Mouse (Mus musculus): ENCODE measurements around the gene Pcsk6. TPM values are rescaled to one million over a fixed set of nuclear protein-coding genes. Genes with fewer than 3 reads are reported as not detected.
"Not testable (repeated sequence)": the region's sequence is repeated elsewhere in the genome, so short reads cannot be mapped to it uniquely, and the experiment has no call there.

Pcsk6 gene
- polyA plus RNA-seq, 1 experiment, result 6.5 TPM

GRCm38 (mm10) chr7:65914761-65915301 lies 53.3 kb downstream of the Pcsk6 start:
- no peak for TF ChIP-seq CTCF (IDR thresholded peaks at IDR 0.05; ENCODE audit: borderline replicate concordance, extremely low read depth, insufficient read depth, insufficient read length)
- no peak for TF ChIP-seq POLR2A (IDR thresholded peaks at IDR 0.05; ENCODE audit: borderline replicate concordance, extremely low read depth, insufficient read depth, insufficient read length, poor library complexity, severe bottlenecking)
- DNase-seq (ENCODE audit: low read depth), result no peak

- DNase-seq (ENCODE audit: low read depth), result no peak
- TF ChIP-seq POLR2A (IDR thresholded peaks at IDR 0.05; ENCODE audit: borderline replicate concordance, extremely low read depth, insufficient read depth, insufficient read length, poor library complexity, severe bottlenecking) (no peak), CTCF (IDR thresholded peaks at IDR 0.05; ENCODE audit: borderline replicate concordance, extremely low read depth, insufficient read depth, insufficient read length) (no peak)
These were observed 54.3 kb downstream of the Pcsk6 start for GRCm38 (mm10) chr7:65915821-65916220.

GRCm38 (mm10) chr7:65916566-65916965 lies 55.0 kb downstream of the Pcsk6 start:
- TF ChIP-seq POLR2A (IDR thresholded peaks at IDR 0.05; ENCODE audit: borderline replicate concordance, extremely low read depth, insufficient read depth, insufficient read length, poor library complexity, severe bottlenecking), result no peak
- no peak for TF ChIP-seq CTCF (IDR thresholded peaks at IDR 0.05; ENCODE audit: borderline replicate concordance, extremely low read depth, insufficient read depth, insufficient read length)

GRCm38 (mm10) chr7:65918431-65918830 lies 56.9 kb downstream of the Pcsk6 start:
- DNase-seq (ENCODE audit: low read depth), result no peak
- TF ChIP-seq CTCF (IDR thresholded peaks at IDR 0.05; ENCODE audit: borderline replicate concordance, extremely low read depth, insufficient read depth, insufficient read length) (no peak), POLR2A (IDR thresholded peaks at IDR 0.05; ENCODE audit: borderline replicate concordance, extremely low read depth, insufficient read depth, insufficient read length, poor library complexity, severe bottlenecking) (no peak)

More at GRCm38 (mm10) chr7:65916566-65916965, 55.0 kb downstream of the Pcsk6 start:
- DNase-seq (ENCODE audit: low read depth), result no peak

- TF ChIP-seq POLR2A (IDR thresholded peaks at IDR 0.05; ENCODE audit: borderline replicate concordance, extremely low read depth, insufficient read depth, insufficient read length, poor library complexity, severe bottlenecking) (no peak), CTCF (IDR thresholded peaks at IDR 0.05; ENCODE audit: borderline replicate concordance, extremely low read depth, insufficient read depth, insufficient read length) (no peak)
- DNase-seq (ENCODE audit: low read depth), result no peak
These were observed 67.9 kb downstream of the Pcsk6 start for GRCm38 (mm10) chr7:65929398-65929797.

DNA sequence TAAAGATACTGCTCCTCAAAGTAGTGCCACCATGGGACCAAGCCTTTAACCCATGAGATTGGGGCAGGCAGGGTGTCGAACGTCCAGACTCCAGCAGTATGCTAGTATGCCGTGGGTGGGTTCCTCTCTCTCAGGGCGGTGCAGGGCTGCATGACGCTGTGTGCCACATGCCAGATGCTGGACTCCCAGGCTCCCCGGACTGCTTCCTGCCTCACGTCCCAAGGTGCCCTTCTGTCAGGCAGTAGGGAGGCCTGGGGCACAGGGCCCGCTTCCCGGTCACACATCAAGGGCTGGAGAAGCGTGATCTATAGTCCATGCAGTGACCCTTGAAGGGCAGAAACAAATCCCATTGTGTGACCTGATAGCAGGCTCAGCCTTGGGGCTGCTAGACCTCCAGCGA lies 68.9 kb downstream of the Pcsk6 start:
- no peak for DNase-seq (ENCODE audit: low read depth)

GRCm38 (mm10) chr7:65934238-65934970 lies 72.9 kb downstream of the Pcsk6 start:
- DNase-seq (ENCODE audit: low read depth), result not testable (repeated sequence)

More for the DNA sequence above, 68.9 kb downstream of the Pcsk6 start:
- no peak for TF ChIP-seq CTCF (IDR thresholded peaks at IDR 0.05; ENCODE audit: borderline replicate concordance, extremely low read depth, insufficient read depth, insufficient read length)
- no peak for TF ChIP-seq POLR2A (IDR thresholded peaks at IDR 0.05; ENCODE audit: borderline replicate concordance, extremely low read depth, insufficient read depth, insufficient read length, poor library complexity, severe bottlenecking)

DNA sequence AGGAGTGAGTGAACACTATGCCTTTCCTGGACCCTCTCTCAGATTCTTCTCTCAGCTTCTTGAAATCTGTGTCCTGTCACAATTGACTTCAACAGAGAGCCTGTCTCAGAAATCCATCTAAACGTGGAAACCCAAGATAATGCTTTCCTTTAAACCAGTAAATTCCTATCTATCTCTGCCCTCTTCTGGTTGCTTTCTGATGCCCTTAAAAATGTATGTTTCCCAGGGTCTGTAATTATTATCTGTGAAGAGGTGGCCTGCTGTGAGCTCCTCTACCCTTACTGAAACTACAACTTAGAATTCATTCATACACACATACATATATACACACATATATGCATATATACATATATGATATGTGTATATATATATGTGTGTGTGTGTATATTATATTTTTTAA lies 73.7 kb downstream of the Pcsk6 start:
- TF ChIP-seq CTCF (IDR thresholded peaks at IDR 0.05; ENCODE audit: borderline replicate concordance, extremely low read depth, insufficient read depth, insufficient read length) (no peak), POLR2A (IDR thresholded peaks at IDR 0.05; ENCODE audit: borderline replicate concordance, extremely low read depth, insufficient read depth, insufficient read length, poor library complexity, severe bottlenecking) (no peak)
- DNase-seq (ENCODE audit: low read depth), result no peak

DNA sequence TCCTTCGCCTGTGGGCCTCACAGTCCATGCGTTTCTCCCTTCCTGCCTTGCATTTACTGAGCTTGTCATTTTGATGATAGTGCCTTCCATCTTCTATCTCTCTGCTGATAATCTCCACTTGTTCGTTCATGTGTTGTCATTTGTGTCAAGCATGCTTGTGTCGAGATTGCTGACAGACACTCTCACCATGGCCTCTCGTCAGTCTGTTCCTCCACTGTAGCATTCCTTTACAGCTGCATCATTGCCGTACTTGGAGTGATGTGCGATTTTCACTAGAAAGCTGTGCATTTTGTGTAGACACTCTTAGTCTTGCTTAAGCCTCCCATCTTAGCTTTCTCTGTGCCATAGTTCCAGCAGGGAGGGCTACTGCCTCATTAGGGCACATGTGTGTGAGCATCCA lies 79.5 kb downstream of the Pcsk6 start:
- TF ChIP-seq POLR2A (IDR thresholded peaks at IDR 0.05; ENCODE audit: borderline replicate concordance, extremely low read depth, insufficient read depth, insufficient read length, poor library complexity, severe bottlenecking), result no peak
- TF ChIP-seq CTCF (IDR thresholded peaks at IDR 0.05; ENCODE audit: borderline replicate concordance, extremely low read depth, insufficient read depth, insufficient read length), result no peak
- no peak for DNase-seq (ENCODE audit: low read depth)

- DNase-seq (ENCODE audit: low read depth), result peak; percentile 75
- TF ChIP-seq CTCF (IDR thresholded peaks at IDR 0.05; ENCODE audit: borderline replicate concordance, extremely low read depth, insufficient read depth, insufficient read length) (no peak), POLR2A (IDR thresholded peaks at IDR 0.05; ENCODE audit: borderline replicate concordance, extremely low read depth, insufficient read depth, insufficient read length, poor library complexity, severe bottlenecking) (no peak)
These were observed 83.9 kb downstream of the Pcsk6 start for GRCm38 (mm10) chr7:65945342-65945993.

GRCm38 (mm10) chr7:65946397-65946796 lies 84.9 kb downstream of the Pcsk6 start:
- TF ChIP-seq POLR2A (IDR thresholded peaks at IDR 0.05; ENCODE audit: borderline replicate concordance, extremely low read depth, insufficient read depth, insufficient read length, poor library complexity, severe bottlenecking), result no peak
- TF ChIP-seq CTCF (IDR thresholded peaks at IDR 0.05; ENCODE audit: borderline replicate concordance, extremely low read depth, insufficient read depth, insufficient read length), result no peak

DNA sequence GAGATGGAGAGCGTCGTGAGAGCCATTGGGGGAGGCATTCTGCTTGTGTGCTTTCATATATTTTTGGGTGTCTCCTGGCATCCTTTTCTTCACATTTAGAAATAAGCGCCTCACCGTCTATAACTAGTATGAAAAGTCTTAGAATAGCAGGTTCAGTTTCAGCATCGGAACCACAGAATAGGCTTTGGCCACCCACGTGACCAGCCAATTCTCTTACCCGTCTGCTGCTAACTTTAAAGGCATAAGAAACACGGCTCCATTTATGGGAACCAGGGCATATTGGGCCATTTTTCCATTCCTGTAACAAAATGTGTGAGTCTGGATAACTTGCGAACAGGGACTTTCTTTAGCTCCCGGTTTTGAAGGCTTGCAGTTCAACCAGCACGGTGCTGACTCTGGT lies 87.4 kb downstream of the Pcsk6 start:
- DNase-seq (ENCODE audit: low read depth), result no peak
- TF ChIP-seq CTCF (IDR thresholded peaks at IDR 0.05; ENCODE audit: borderline replicate concordance, extremely low read depth, insufficient read depth, insufficient read length) (no peak), POLR2A (IDR thresholded peaks at IDR 0.05; ENCODE audit: borderline replicate concordance, extremely low read depth, insufficient read depth, insufficient read length, poor library complexity, severe bottlenecking) (no peak)

More at GRCm38 (mm10) chr7:65946397-65946796, 84.9 kb downstream of the Pcsk6 start:
- no peak for DNase-seq (ENCODE audit: low read depth)

Data from brain, embryonic 14.5 days (tissue).